Mouse (Mus musculus) myocyte (in vitro differentiated cells): ENCODE data around the gene Mpc1. TPM values are rescaled to one million over a fixed set of nuclear protein-coding genes. Genes with fewer than 3 reads are reported as not detected.

Source experiments
- polyA plus RNA-seq: library from polyadenylated mRNA; unstranded; fragments of >200 nt; fragmentation: generic; extraction: Trizol; gene quantifications from one replicate; pipeline ENCODE4 v1.2.1, GENCODE M21; 2012; ENCODE audit warnings: missing spikeins

The Mpc1 gene
- polyA plus RNA-seq, 1 experiment, result 66.6 TPM

Other genes with a start within 250 kb of the Mpc1 start
- not detected for gene Gm49673, start 135.1 kb upstream of the Mpc1 start, polyA plus RNA-seq
- 151 TPM for gene Rnaset2a, start 134.8 kb upstream of the Mpc1 start, polyA plus RNA-seq
- gene Fgfr1op, start 117.4 kb upstream of the Mpc1 start, polyA plus RNA-seq, result 5.3 TPM
- gene Ccr6, start 46.9 kb upstream of the Mpc1 start, polyA plus RNA-seq, result not detected
- 56.2 TPM for gene Sft2d1, start 28.2 kb downstream of the Mpc1 start, polyA plus RNA-seq
- 0.19 TPM for gene Prr18, start 54.6 kb downstream of the Mpc1 start, polyA plus RNA-seq
- gene T2, start 73.1 kb downstream of the Mpc1 start, polyA plus RNA-seq, result 0.07 TPM
- gene T, start 151.5 kb downstream of the Mpc1 start, polyA plus RNA-seq, result 0.10 TPM
- 0.34 TPM for gene Pde10a, start 242.5 kb downstream of the Mpc1 start, polyA plus RNA-seq